Mouse (Mus musculus): ENCODE data around the gene Fam117a.

Gene Fam117a

GRCm38 (mm10) chr11:95336568-95337128 lies at the start of gene Fam117a:
Gene Fam117a, plus strand, starts transcription at chr11:95337018.
- peak; percentile 81 for DNase-seq (ENCODE audit: low read depth, low spot score)

DNA sequence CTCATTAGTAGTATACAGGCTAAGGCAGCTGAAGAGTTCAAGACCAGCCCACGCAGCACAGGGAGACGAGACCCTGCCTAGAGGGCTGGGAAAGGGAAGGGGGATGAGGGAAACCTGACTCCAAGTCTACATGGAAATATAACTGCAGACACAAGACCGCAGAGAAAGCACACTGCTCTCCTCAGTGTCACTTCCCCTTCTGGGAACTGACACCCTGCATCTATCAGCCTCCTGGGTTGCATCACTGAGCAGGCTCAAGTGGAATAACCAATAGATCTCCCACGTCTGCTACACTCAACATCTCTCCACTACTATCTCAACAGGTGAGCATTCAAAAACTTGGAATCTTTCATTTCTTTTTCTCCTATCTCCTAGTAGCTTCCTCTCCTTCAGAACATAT lies 44.8 kb upstream of the Fam117a start:
- no peak for DNase-seq (ENCODE audit: low read depth, low spot score)

DNA sequence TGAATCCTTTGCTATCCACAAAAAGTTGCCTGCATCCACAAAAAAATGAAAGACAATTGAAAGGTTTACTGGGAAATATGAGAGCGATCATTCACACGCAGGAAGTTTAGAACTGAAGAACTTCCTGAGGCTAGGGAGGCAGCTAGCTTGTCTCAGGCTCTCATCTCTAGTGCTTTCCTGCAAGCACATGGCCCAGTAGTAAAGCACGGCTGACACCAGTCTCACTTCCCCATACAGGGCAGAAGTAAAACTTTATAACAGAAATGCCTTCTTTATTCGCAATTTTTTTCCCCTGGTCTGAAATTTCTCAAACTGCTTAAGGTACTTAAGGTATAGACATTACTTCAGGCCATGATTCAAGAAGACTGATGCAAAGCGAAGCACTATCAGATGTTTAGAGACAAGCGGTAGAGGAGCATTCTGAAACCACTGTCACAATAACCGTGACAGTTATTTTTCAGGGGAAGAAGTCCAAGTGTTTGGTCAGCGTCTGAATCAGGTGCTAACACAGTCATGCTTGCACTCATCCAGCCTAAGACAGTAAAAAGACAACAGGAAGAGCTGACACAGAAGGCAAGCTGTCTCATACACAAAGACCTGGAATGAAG lies 43.7 kb upstream of the Fam117a start:
- no peak for DNase-seq (ENCODE audit: low read depth, low spot score)

DNA sequence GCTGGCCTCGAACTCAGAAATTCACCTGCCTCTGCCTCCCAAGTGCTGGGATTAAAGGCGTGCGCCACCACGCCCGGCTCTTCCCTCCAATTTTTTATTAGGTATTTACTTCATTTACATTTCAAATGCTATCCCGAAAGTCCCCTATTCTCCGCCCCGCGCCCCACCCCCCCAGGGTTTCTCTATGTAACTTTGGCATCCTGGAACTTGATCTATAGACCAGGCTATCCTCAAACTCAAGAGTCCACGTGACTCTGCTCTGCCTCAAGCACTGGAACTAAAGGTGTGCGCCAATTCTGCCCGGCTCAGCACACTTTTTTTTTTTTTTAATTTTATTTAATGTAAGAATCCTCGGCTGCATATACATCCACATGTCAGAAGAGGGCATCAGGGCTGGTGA lies 41.1 kb upstream of the Fam117a start:
- no peak for DNase-seq (ENCODE audit: low read depth, low spot score)

DNA sequence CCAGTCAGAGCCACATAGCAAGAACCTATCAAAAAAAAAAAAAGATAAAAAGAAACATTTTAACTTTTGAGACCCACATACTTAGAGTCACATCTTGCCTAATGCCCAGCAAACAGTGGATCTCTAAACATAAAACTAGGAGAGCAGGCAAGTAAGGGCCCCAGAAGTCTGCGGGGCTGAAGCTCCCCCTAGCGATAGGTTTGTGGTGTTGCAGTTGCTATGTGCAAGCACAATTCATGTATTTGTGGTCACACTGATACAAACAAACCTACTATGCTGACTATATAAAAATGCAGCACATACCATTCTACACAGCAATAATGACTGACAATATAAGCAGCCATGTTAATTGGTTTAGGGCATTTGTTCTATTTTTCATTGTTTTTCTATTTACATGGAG lies 38.7 kb upstream of the Fam117a start:
- no peak for DNase-seq (ENCODE audit: low read depth, low spot score)

GRCm38 (mm10) chr11:95299886-95300285 lies 36.9 kb upstream of the Fam117a start:
- no peak for DNase-seq (ENCODE audit: low read depth, low spot score)

DNA sequence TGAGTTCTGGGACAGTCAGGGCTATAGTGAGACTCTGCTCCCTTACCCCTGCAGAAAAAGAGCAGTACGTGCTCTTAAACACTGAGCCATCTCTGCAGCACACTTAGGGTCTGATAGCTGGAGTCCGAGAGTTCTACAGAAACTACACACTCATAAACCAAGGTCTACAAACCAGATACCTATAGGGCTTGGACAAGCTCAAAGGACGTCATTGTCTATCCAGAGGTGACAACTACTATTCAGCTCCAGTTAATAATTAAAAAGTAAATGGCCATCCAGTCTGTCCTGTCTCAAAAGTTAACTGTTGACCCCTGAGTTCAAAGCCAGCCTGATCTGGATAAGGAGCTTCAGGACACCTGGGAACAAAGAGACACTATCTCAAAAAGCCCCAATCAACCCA lies 35.0 kb upstream of the Fam117a start:
- no peak for DNase-seq (ENCODE audit: low read depth, low spot score)

DNA sequence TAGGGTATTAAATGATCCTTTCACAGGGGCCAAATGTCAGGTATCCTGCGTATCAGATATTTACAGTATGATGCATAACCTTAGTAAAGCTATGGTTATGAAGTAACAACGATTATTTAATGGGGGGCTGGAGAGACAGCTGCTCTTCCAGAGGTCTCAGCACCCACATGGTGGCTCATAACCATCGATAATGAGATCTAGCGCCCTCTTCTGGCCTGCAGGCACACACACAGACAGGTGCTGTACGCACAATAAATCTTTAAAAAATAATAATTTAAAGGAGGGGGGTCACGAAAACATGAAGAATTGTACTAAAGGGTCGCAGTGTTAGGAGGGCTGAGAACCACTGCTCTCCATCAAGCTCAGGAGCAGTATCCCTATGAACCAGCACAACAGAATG lies 31.2 kb upstream of the Fam117a start:
- no peak for DNase-seq (ENCODE audit: low read depth, low spot score)

DNA sequence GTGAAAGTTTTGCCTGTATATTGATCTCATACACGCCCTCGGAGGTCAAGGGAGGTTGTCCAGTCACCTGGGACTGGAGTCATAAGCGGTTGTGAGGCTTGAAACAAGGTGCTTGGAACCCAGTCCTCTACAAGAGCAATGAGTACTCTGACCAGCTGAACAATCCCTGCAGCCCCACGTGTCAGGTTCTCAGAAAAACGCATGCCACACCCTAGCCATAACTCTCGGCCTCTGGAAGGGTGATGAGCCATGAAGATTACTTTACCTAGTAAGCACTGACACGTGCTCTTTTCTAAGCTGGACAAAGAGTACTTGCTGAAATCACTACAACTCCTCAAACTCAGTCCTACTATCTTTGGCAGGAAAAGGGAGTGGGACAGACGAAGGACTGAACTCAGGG lies 29.3 kb upstream of the Fam117a start:
- DNase-seq (ENCODE audit: low read depth, low spot score): no peak

- DNase-seq (ENCODE audit: low read depth, low spot score): peak; percentile 95
These were observed 27.3 kb upstream of the Fam117a start for GRCm38 (mm10) chr11:95309510-95310006.

DNA sequence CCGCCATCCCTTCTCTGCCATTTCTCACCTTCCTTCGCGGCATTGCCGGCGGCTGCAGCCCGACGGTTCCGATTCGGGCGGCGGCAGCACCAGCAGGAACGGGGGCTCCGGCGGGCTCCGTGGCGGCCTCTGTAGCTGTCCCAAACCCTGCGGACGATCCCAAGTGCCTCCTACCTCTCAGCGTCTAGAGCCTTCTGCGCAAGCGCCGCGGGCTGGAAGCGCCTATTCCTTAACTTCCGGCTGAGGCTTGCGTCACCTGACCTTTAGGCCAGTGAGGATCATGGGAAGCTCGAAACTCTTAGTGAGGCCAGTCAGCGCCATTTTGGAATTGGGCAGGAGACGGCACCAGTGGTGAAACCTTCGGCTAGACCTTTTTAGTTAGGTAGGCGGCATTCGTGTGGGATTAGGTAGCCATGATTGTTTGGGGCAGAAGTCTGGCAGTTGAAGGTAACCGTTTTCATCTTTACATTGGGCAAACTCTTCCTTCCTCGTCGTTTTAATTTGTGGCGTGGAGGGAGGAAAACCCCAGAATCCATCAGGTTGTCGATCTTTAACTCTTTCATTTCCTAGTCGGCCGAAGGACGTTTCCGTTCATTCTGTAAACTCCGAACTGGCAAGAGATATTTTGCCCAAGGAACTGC lies 26.7 kb upstream of the Fam117a start, which contains the start of gene Kat7:
TSS of gene Kat7 (minus strand) at position 240 of the 641 bp plus-strand sequence.
- peak; percentile 98 for DNase-seq (ENCODE audit: low read depth, low spot score)

DNA sequence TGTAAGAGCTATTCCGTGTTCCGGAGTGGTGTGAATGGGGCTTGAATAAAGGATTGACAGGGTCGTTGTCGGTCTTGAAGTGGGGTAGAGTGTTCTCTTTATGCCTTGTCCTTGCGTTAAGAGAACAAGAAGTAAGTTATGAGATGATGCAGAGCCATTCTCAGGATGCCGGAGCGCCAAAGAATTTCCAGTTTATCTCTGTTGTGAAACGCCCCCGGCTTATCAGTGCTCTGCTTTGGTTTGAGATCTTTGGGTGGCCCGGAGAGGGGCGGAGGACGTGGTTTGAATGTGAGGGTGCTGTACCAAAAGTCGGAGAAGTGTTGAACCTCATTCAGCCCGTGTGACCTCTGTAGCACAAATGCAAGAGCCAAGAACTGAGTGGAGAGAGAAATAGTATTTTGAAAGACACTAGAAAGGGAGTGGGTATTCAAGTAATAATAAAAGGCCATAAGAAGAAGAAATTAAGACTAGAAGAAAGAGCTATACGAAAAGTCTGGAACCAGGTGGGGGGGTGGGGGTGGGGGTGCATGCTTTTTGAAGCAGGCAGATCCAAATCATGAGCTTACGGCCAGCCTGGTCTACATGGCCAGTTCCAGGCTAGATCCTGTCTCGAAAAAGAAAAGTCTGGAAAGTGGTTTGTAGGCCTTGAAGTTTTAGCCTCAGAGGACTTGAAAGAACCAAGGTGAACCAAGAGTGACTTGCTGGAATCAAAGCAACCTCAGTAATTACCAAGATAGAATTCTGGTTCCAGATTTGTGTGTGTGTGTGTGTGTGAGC lies 26.0 kb upstream of the Fam117a start:
- DNase-seq (ENCODE audit: low read depth, low spot score): no peak

GRCm38 (mm10) chr11:95311425-95311807 lies 25.4 kb upstream of the Fam117a start:
- DNase-seq (ENCODE audit: low read depth, low spot score): no peak

DNA sequence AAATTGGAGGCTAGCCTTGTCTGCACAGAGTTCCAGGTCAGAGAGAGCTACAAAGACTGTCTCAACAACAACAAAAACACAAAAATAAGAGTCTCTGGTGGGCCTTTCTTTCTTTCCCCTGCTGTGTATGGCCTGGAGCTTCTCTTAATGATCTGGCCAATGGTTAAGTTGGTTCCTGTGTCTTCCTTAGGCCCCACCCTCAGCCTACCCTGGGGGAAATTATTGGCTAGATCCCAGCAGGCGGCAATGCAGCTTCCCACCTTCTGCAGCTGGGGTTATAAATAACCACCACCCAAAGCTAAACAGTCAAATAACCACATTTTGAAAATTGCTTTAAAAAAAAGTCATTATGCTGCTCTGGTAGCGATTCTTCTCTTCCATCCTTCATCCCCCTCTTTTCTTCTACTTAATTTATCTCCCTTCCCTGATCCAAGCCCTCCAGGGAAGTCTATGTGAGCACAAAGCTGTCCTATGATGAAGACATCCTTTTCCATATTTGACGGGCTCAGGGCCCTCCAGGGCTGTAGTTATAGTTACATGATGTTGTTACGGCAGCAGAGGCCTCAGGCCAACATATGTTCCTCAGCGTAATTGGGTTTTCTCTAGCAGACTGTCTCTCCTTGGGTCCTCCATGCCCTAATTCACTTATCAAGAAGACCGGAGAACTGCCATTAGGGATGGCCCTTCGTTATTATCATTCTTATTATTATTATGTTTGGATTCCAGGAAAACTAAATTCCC lies 21.4 kb upstream of the Fam117a start:
- DNase-seq (ENCODE audit: low read depth, low spot score): no peak

GRCm38 (mm10) chr11:95318116-95318515 lies 18.7 kb upstream of the Fam117a start:
- no peak for DNase-seq (ENCODE audit: low read depth, low spot score)

DNA sequence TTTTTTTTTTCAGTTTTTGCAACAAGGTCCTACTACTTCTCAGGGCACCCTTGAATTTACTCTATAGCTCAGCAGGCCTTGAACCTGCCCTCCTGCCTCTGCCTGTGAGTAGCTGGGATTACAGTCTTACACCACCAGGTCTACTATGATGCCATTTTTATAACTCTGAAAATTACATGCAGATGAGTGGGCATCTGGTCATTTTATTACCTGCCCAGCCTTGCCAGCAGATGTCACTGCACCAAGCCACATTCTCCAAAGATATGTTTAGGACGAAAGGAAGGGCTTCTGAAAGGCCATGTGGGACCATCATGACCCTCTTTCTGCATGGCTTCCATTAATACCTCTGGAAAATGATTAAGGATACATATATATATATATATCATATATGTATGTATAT lies 17.3 kb upstream of the Fam117a start:
- DNase-seq (ENCODE audit: low read depth, low spot score): no peak

GRCm38 (mm10) chr11:95320010-95320409 lies 16.8 kb upstream of the Fam117a start:
- DNase-seq (ENCODE audit: low read depth, low spot score): no peak

DNA sequence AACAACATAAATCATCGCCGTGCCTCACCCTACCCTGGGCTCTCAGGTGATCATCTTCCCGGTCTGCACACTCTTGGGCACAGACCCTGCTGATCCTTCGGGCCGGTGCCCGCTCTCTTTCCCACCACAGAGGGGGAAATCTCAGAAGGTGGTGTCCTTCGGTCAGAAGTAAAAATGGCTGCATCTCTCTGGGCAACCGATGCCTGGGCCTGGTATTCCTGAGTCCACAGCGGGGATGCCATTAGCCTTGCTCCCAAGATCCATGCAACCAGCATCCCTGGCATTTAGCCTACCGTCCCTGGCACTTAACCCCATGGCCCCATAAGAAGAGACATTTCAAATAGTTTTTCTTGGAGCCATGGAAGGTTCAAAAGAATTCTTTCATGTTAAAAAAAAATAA lies 12.6 kb upstream of the Fam117a start:
- DNase-seq (ENCODE audit: low read depth, low spot score): no peak

GRCm38 (mm10) chr11:95325832-95326231 lies 11.0 kb upstream of the Fam117a start:
- no peak for DNase-seq (ENCODE audit: low read depth, low spot score)

DNA sequence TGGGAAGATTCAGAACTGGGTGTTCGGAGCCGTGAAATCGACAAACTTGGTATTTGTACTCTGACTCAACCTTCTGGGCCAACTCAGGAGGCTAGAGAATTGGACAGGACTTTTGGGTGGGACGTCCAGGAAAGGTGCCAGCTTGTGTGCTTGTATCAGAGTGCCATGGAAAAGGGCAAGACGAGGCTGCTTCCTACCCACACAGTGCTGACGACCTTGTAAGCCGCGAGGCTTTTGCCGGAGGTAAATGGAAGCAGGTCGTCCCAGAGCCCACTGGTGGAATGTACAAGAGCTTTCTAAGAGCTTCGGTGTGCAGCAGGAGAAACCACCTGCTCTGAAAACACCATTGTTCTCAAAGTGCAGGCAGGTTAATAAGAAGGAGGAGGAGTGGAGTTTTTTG lies 10.6 kb upstream of the Fam117a start:
- DNase-seq (ENCODE audit: low read depth, low spot score): no peak

- no peak for DNase-seq (ENCODE audit: low read depth, low spot score)
These were observed 8.2 kb upstream of the Fam117a start for GRCm38 (mm10) chr11:95328629-95329028.

GRCm38 (mm10) chr11:95330662-95331061 lies 6.2 kb upstream of the Fam117a start:
- DNase-seq (ENCODE audit: low read depth, low spot score): no peak

Measured in embryo, embryonic 11.5 days (tissue).